Mouse (Mus musculus) stomach, embryonic 14.5 days (tissue): Measurements from ENCODE around the gene Slc46a1. TPM values are rescaled to one million over a fixed set of nuclear protein-coding genes. Genes with fewer than 3 reads are reported as not detected.
A peak's percentile ranks its signal among the peaks of the same experiment; 100 is the strongest.

Experiments
- ATAC-seq: fragments of 200-750 bp; cut with Nextera tagmentation; 2 replicates; pipeline ENCODE4 v1.8.0; 2017; ENCODE audit warnings: low read depth, moderate TSS enrichment; ENCODE audit not compliant: insufficient number of reproducible peaks, insufficient read depth, low FRiP score
- H3K27ac ChIP-seq: fragments of 300-500 bp; sonication (generic); 2 replicates; pipeline ENCODE4 v1.5.1; 2014; ENCODE audit warnings: mild to moderate bottlenecking, low read length, moderate library complexity, mixed read lengths
- H3K27me3 ChIP-seq: fragments of 300-500 bp; sonication (generic); 2 replicates; pipeline ENCODE4 v1.6.1; 2014; ENCODE audit warnings: low read length, control low read depth, mixed read lengths; ENCODE audit not compliant: control insufficient read depth, insufficient read depth
- H3K36me3 ChIP-seq: fragments of 300-500 bp; sonication (generic); 2 replicates; pipeline ENCODE4 v1.6.1; 2014; ENCODE audit warnings: mild to moderate bottlenecking, control low read depth, low read length, moderate library complexity, mixed read lengths; ENCODE audit not compliant: control insufficient read depth, insufficient read depth
- H3K4me1 ChIP-seq: fragments of 300-500 bp; sonication (generic); 2 replicates; pipeline ENCODE4 v1.6.1; 2014; ENCODE audit warnings: low read length, control low read depth, mixed read lengths; ENCODE audit not compliant: control insufficient read depth, insufficient read depth
- H3K4me2 ChIP-seq: fragments of 300-500 bp; sonication (generic); replicated peaks from 2 replicates; pipeline ENCODE4 v1.6.1; 2014; ENCODE audit warnings: low read depth, low read length, control low read depth
- H3K4me3 ChIP-seq: fragments of 300-500 bp; sonication (generic); 2 replicates; pipeline ENCODE4 v1.5.1; 2014; ENCODE audit warnings: low read depth, low read length, control low read depth
- H3K9ac ChIP-seq: fragments of 300-500 bp; sonication (generic); replicated peaks from 2 replicates; pipeline ENCODE4 v1.6.1; 2014; ENCODE audit warnings: low read depth, mild to moderate bottlenecking, control low read depth, low read length, moderate library complexity, mixed read lengths
- H3K9me3 ChIP-seq: fragments of 300-500 bp; sonication (generic); 2 replicates; pipeline ENCODE4 v1.6.1; 2016; ENCODE audit warnings: low read depth, low read length, control low read depth; ENCODE audit not compliant: control insufficient read depth
- WGBS: fragments of 180-500 bp; shearing (Covaris S2); extraction: QIAGEN DNeasy Blood & Tissue Kit; methylation state at CpG from one replicate; pipeline ENCODE4 v1.1.7; 2014; 5-methylcytosine and 5-hydroxymethylcytosine counted together
- polyA plus RNA-seq: library from polyadenylated mRNA; unstranded; fragments of >200 nt; fragmentation: Nextera tagmentation; extraction: Ambion mirVana; gene quantifications from 2 replicates; pipeline ENCODE4 v1.2.1, GENCODE M21; 2014

The Slc46a1 gene
- polyA plus RNA-seq, 1 experiment from 2014 or later, result 14.3 TPM

- Histone ChIP-seq H3K9ac (no peak overlapping the region), H3K27me3 (no peaks in the 10 kb centered on the region), H3K27ac (no peak overlapping the region), H3K4me1 (no peaks in the 10 kb centered on the region), H3K4me3 (no peak overlapping the region), H3K36me3 (no peaks in the 10 kb centered on the region), H3K9me3 (no peaks in the 10 kb centered on the region), H3K4me2 (no peak overlapping the region)
- WGBS, result 65% methylated on average over 5 of the region's 5 CpGs
- no peak for ATAC-seq
Measured at GRCm38 (mm10) chr11:78428309-78428708, 37.2 kb upstream of the Slc46a1 start.

- Histone ChIP-seq H3K4me1 (no peaks in the 10 kb centered on the region), H3K9ac (no peak overlapping the region), H3K36me3 (no peaks in the 10 kb centered on the region), H3K4me2 (no peak overlapping the region), H3K4me3 (no peak overlapping the region), H3K27ac (no peak overlapping the region), H3K27me3 (no peaks in the 10 kb centered on the region), H3K9me3 (no peaks in the 10 kb centered on the region)
- ATAC-seq, result no peak
- WGBS, result 57% methylated on average over 11 of the region's 11 CpGs
Measured at GRCm38 (mm10) chr11:78430195-78430878, 35.2 kb upstream of the Slc46a1 start.

- WGBS, result 78% methylated on average over 10 of the region's 10 CpGs
Measured at GRCm38 (mm10) chr11:78431176-78431575, 34.3 kb upstream of the Slc46a1 start.

DNA sequence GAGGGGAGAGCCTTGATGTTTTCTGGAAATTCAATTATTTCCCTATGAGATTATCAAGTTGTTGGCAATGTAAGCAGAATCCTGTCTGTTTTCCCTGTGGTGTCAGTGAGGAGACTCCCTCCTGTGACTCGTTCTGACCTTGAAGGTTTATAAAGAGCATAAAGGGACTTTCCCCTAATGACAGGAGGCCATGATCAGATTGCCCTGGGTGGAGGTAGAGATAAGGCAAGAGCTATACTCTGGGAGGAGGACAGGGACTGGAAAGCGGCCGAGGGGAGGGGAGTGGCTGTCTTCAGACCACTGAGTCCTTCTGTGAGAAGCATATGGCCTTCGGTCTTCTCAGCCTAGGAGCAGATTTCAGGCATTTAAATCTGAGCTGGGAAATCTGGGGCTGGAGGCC, 31.4 kb upstream of the Slc46a1 start:
- no peak overlapping the region for H3K27ac ChIP-seq

More at GRCm38 (mm10) chr11:78431176-78431575, 34.3 kb upstream of the Slc46a1 start:
- ATAC-seq, result no peak
- Histone ChIP-seq H3K4me3 (no peak overlapping the region), H3K36me3 (no peaks in the 10 kb centered on the region), H3K27ac (no peak overlapping the region), H3K4me2 (no peak overlapping the region), H3K4me1 (peaks cover 5% of the 10 kb centered on the region; the same call in 1 of the 2 replicates), H3K27me3 (no peaks in the 10 kb centered on the region), H3K9ac (no peak overlapping the region), H3K9me3 (no peaks in the 10 kb centered on the region)

GRCm38 (mm10) chr11:78435776-78436349, 29.6 kb upstream of the Slc46a1 start:
- Histone ChIP-seq H3K9ac (no peak overlapping the region), H3K4me1 (peaks cover 7% of the 10 kb centered on the region; the same call in 1 of the 2 replicates), H3K27me3 (no peaks in the 10 kb centered on the region), H3K27ac (no peak overlapping the region), H3K4me3 (no peak overlapping the region), H3K4me2 (0 out of 2 replicates have a peak overlapping the region, but pooled peaks have one; percentile 14), H3K36me3 (no peaks in the 10 kb centered on the region), H3K9me3 (no peaks in the 10 kb centered on the region)
- peak; percentile 67; the same call in 1 of the 2 replicates for ATAC-seq
- 6% methylated on average over 19 of the region's 19 CpGs for WGBS

More for the DNA sequence above, 31.4 kb upstream of the Slc46a1 start:
- H3K4me3 ChIP-seq, result no peak overlapping the region
- no peaks in the 10 kb centered on the region for H3K27me3 ChIP-seq
- H3K4me2 ChIP-seq, result no peak overlapping the region
- WGBS, result 52% methylated on average over 4 of the region's 4 CpGs
- no peaks in the 10 kb centered on the region for H3K9me3 ChIP-seq
- no peaks in the 10 kb centered on the region for H3K36me3 ChIP-seq
- H3K9ac ChIP-seq, result no peak overlapping the region
- H3K4me1 ChIP-seq, result peaks cover 7% of the 10 kb centered on the region; the same call in 1 of the 2 replicates
- no peak for ATAC-seq

- H3K36me3 ChIP-seq, result no peaks in the 10 kb centered on the region
- 77% methylated on average over 7 of the region's 7 CpGs for WGBS
- H3K4me2 ChIP-seq, result no peak overlapping the region
- H3K4me1 ChIP-seq, result peaks cover 7% of the 10 kb centered on the region; the same call in 1 of the 2 replicates
- ATAC-seq, result no peak
- H3K9ac ChIP-seq, result no peak overlapping the region
- H3K4me3 ChIP-seq, result no peak overlapping the region
- no peak overlapping the region for H3K27ac ChIP-seq
- H3K27me3 ChIP-seq, result no peaks in the 10 kb centered on the region
- no peaks in the 10 kb centered on the region for H3K9me3 ChIP-seq
Measured at GRCm38 (mm10) chr11:78437182-78437581, 28.3 kb upstream of the Slc46a1 start.

GRCm38 (mm10) chr11:78438399-78438930, 27.0 kb upstream of the Slc46a1 start:
- no peaks in the 10 kb centered on the region for H3K27me3 ChIP-seq
- no peaks in the 10 kb centered on the region for H3K36me3 ChIP-seq
- H3K4me3 ChIP-seq, result no peak overlapping the region
- no peak for ATAC-seq
- H3K4me1 ChIP-seq, result peaks cover 7% of the 10 kb centered on the region; the same call in 1 of the 2 replicates
- WGBS, result 68% methylated on average over 3 of the region's 3 CpGs
- no peaks in the 10 kb centered on the region for H3K9me3 ChIP-seq
- no peak overlapping the region for H3K4me2 ChIP-seq
- H3K27ac ChIP-seq, result no peak overlapping the region
- H3K9ac ChIP-seq, result no peak overlapping the region

GRCm38 (mm10) chr11:78443115-78443514, 22.4 kb upstream of the Slc46a1 start:
- no peaks in the 10 kb centered on the region for H3K27me3 ChIP-seq
- H3K4me1 ChIP-seq, result no peaks in the 10 kb centered on the region
- H3K4me3 ChIP-seq, result no peak overlapping the region
- H3K27ac ChIP-seq, result no peak overlapping the region
- H3K9me3 ChIP-seq, result no peaks in the 10 kb centered on the region
- no peak for ATAC-seq
- WGBS, result 82% methylated on average over 5 of the region's 5 CpGs
- H3K36me3 ChIP-seq, result no peaks in the 10 kb centered on the region
- no peak overlapping the region for H3K9ac ChIP-seq
- no peak overlapping the region for H3K4me2 ChIP-seq
